Mouse (Mus musculus): Measurements from ENCODE around the gene Mast3.
A peak's percentile ranks its signal among the peaks of the same experiment; 100 is the strongest.

Mast3 gene

GRCm38 (mm10) chr8:70758616-70759561 lies 46.0 kb downstream of the Mast3 start:
- peak; percentile 52 for DNase-seq

GRCm38 (mm10) chr8:70758308-70758615 lies 46.6 kb downstream of the Mast3 start:
- peak; percentile 30 for DNase-seq

GRCm38 (mm10) chr8:70757523-70758307 lies 47.1 kb downstream of the Mast3 start:
- DNase-seq = peak; percentile 37

GRCm38 (mm10) chr8:70756476-70757040 lies 48.3 kb downstream of the Mast3 start:
- DNase-seq = no peak

DNA sequence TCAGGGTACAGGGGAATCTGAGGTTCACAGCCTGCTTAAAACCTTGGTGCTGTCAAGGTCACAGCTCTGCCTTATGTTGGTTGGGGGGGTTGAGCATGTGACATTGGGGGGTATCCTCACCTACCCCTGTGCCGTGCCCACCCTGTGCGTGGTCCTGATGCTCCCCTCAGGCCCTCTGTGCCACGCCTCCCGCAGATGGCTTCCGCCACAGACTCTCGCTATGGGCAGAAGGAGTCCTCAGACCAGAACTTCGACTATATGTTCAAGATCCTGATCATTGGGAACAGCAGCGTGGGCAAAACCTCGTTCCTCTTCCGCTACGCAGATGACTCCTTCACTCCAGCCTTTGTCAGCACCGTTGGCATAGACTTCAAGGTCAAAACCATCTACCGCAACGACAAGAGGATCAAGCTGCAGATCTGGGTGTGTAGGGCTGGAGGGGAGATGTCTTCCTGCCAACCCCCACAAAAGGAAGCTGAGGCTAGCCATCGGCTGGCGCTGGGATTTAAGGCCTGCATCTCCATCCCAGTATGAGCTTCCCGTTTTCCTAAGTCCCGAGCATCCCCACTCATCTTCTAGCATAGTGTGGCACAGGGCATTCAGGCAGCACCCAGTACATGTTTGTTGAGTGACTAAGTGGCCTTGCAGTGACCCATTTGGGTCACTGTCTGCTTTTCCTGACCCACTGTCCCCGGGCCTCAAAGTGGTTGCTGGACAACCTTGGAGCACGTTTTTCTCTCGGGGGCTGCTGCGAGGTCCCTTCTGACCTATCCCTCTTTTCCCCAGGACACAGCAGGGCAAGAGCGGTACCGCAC lies 49.0 kb downstream of the Mast3 start:
- DNase-seq = no peak

- DNase-seq = peak; percentile 84
Observed at GRCm38 (mm10) chr8:70754871-70755660, 49.8 kb downstream of the Mast3 start.

DNA sequence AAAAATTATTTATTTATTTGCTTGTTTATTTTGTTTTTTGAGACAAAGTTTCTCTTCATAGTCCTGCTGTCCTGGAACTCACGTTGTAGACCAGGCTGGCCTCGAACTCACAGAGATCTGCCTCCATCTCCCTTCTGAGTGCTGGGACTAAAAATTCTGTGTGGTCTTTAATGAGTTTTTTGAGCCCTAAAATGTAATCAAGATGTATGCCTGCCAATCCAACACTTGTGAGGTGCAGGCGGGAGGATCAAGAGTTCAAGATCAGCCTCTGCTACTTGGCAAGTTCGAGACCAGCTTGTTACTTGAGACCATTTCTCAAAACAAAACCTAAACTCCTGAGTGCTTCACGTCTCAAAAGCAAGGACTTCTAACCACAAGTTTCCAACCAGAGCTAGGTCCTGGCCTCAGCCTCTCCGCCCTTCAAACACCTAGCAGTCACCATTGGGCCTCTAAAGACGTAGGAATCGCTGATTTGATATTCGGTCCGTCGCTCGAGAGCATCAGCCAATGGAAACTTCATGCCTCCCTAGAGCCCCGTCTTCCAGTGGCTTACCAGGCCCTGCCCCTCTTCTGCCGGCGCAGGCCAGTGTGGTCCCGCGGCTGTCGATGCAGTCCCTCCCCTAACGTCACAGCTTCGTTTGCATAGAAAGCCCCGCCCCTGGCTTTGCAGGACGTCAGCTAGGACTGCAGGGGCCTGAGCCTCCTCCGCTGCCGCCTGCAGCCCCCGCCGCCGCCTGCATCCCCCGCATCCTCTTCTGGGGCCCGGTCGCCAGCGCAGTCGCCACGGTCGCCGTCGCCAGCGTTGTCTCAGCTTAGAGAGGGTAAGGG lies 50.6 kb downstream of the Mast3 start, which contains the start of gene Rab3a:
Rab3a (plus strand) TSS at position 637 of the 828 bp plus-strand sequence.
- peak; percentile 95 for DNase-seq

DNA sequence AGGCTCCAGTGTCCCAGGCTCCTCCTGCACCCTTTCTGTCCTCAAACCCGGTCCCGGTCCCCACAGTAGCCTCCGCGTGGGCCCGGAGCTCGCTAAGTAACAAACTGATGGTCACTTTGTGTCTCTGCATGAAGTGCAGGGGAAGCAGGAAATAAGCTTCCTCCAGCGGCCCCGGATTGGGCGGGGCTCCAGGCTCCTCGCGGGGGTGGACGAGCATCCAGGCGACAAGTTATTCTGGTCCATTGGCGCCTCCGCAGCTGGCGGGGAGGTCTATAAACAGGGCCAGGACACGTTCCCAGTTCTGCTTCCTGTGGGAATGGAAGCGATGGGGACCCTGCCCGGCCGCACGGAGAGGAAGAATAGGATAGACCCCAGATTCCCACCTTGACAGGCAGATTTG lies 51.7 kb downstream of the Mast3 start:
- peak; percentile 49 for DNase-seq

- peak; percentile 69 for DNase-seq
Observed at GRCm38 (mm10) chr8:70752000-70752764, 52.7 kb downstream of the Mast3 start.

- no peak for DNase-seq
Observed at GRCm38 (mm10) chr8:70750128-70750680, 54.6 kb downstream of the Mast3 start.

GRCm38 (mm10) chr8:70749097-70749674 lies 55.7 kb downstream of the Mast3 start:
- DNase-seq = no peak

GRCm38 (mm10) chr8:70748246-70749096 lies 56.4 kb downstream of the Mast3 start:
- no peak for DNase-seq

- no peak for DNase-seq
Observed at GRCm38 (mm10) chr8:70747211-70747890, 57.5 kb downstream of the Mast3 start.

GRCm38 (mm10) chr8:70746676-70747075 lies 58.2 kb downstream of the Mast3 start:
- DNase-seq = no peak

DNA sequence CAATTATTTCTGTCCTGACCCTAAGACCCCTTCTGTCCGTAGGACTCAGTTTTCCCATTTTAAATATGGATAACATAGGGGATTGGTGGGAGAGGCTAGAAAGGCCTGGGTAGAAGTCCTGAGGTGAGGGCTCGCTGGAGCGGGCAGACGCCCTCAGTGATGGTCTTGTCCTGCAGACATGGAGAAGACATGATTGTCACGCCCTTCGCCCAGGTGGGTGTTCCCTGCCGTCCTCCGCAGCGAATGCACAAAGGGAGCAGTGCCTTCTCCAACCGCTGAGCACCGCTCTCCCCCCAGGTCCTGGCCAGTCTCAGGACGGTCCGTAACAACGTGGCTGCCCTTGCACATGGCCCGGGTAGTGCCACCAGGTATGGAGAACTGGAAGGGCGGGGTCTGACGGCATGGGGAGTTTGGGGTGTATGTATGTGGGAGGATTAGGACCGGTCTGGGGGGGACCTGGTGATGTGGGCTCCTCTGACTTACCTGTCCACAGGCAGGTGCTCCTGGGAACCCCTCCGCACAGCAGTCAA lies 59.1 kb downstream of the Mast3 start:
- DNase-seq = no peak

DNA sequence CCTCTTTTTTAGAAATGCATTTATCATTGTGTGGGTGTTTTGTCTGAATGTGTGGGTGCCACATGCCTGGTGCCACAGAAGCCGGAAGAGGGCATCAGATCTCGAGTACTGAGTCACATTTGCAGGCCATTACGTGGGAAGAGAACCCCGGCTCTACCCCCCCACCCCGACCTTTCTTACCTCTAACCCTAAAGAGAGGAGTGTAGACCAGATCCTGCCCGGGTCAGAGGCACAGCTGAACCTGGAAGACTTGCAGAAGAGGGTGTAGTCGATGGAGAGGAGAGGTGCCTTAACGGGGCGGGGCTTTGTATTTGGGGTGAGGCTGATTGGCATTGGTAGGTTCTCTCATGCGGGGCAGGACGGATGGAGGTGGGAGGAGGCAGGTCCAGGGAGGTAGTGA lies 60.0 kb downstream of the Mast3 start:
- no peak for DNase-seq
